Mouse (Mus musculus) adrenal gland, postnatal 14 days (tissue): Measurements from ENCODE around the gene Wdr25. TPM values are rescaled to one million over a fixed set of nuclear protein-coding genes. Genes with fewer than 3 reads are reported as not detected.
A peak's percentile ranks its signal among the peaks of the same experiment; 100 is the strongest.

Experiments used
- DNase-seq: peaks from one replicate; pipeline ENCODE4 v3.0.0; 2021; ENCODE audit warnings: mixed read lengths
- total RNA-seq: library from RNA; stranded (reverse); gene quantifications from 2 replicates; pipeline ENCODE4 v1.2.3, GENCODE M21; 2021

Wdr25 gene
- total RNA-seq, 1 experiment from 2014 or later: 4.9 TPM

DNA sequence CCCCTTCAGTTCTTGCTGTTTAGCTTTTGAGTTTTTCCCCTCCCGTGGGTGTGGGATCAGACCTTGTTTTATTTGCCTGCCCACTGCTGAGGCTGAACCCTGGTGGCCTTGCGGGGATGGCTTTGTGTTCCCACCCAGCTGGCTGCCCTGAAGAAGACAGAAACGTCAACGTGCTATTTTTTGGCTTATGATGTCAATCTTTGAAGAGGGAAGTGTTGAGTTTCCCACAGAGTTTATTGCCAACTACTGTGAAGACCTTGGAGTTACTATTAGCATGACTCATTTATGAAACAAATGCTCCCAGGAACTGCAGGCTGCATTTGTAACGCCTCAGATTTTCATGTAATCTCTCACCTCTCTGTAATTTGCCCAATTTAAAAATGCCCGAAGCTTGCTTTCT, 43.4 kb downstream of the Wdr25 start:
- no peak for DNase-seq

GRCm38 (mm10) chr12:108937506-108937905, 44.1 kb downstream of the Wdr25 start:
- DNase-seq: no peak

DNA sequence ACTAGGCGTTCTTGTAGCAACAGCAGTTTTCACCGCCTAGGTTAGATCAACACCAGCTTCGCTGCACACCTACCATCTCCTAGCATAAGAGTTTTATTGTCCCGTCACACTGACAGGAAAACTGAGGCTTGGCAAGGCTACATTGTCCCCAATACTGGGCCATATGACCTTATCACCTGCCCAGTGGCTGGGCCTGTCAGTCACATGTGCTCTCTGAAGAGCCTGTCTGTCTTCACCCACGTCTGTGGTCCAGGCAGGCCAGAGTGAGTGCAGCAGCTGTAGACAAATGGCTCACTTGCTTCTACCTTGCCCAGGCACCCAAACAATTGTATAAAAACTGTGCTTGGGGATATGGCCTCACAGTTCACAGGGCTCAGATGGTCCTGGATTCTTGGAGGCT, 45.4 kb downstream of the Wdr25 start:
- DNase-seq: no peak

DNA sequence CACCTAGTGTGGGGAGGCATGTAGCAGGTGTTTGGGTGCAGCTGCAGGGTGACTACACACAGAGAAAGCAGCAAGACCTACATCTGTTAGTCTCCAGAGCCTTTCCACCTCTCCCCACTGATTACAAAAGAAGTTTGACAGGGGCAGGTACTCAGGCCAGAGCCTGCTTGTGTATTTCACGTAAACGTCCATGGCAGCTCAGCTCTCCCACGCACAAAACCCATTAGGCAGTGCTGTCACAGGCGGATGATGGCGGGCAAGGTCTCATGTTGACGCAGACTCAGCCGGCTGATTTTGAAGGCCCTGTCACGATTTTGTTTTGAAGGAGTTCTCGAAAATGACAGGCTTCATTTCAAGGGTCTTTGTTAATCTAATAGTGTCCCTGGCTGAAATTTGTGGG, 45.9 kb downstream of the Wdr25 start:
- DNase-seq: no peak

DNA sequence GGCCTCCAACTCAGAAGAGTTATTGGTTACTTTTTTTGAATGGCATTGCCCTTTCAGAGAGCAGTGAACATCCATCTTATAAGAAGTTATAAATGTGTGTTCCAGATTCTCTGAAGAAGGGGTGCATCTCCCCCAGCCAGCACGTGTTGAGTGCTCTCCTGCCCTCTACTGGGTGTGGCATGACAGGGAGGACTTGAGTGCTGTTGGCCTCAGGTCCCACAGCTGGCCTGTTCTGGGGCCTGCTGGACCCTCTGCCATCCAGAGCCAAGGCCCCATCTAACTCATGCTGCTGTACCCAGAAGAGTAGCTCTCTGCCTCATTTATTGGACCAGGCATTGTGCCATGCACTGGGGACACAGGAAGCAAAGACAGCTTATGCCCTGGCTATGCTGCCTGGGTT, 46.8 kb downstream of the Wdr25 start:
- DNase-seq: no peak

GRCm38 (mm10) chr12:108941282-108941681, 47.9 kb downstream of the Wdr25 start:
- DNase-seq: no peak

GRCm38 (mm10) chr12:108942203-108942923, 48.9 kb downstream of the Wdr25 start:
- DNase-seq: peak; percentile 42

- DNase-seq: no peak
These were observed 59.6 kb downstream of the Wdr25 start for GRCm38 (mm10) chr12:108953011-108953550.

DNA sequence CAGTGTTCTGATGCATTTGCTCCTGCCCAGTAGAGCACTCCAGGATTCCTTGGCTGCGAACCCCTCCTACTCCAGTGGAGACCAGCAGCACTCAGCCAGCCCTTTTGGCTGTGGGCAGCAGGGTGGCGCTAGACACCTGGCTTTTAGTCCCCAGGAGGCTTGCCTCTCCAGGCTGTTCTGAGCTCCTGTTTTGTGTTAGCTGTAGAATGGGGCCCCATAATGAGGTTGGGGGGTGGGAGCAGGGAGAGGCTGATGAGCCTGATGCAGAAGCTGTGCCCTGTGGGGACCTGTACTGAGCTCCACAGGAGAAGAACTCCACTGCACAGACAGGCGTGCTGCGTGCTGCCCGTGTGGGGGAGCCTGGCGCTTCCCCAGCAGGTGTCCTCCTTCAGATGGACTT, 60.4 kb downstream of the Wdr25 start:
- DNase-seq: peak; percentile 62

DNA sequence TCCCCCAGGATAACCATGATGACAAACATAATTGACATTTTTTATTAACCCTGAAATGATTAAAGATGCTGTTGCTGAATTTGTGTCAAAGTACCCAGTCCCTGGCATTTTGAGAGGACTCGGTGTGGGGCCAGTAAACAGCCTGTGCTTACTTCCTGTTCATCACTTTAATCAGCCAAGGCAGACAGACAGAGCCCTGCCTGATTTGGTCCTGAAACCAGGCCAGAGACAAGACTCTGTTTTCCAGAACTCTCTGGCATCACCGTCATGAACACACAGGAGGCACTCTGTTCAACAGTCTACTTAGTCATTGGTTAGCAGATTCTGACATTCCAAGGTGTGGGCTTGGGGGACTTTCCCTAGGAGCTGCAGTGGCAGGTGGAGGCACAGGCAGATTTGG, 61.0 kb downstream of the Wdr25 start:
- DNase-seq: no peak

DNA sequence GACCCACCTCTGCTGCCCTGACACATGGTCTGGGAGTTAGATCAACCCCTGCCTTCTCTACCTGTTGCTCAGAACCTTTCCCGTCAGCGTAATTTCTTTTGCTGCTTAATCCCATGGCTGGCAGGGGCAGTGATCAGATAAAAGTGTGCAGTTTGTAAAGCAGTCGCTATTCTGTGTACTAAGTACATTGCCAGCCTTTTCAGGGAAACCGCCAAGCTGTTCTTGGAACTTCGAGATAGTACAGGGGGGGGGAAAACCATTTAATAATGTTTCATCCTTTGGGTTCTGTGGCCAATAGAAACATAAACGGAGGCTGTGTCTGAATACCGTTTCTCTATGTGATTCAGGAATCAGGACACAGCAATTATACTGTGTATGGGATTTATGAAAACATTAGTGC, 65.1 kb downstream of the Wdr25 start:
- no peak for DNase-seq

GRCm38 (mm10) chr12:108958991-108959638, 65.7 kb downstream of the Wdr25 start:
- no peak for DNase-seq

- no peak for DNase-seq
These were observed 66.3 kb downstream of the Wdr25 start for GRCm38 (mm10) chr12:108959639-108960219.

DNA sequence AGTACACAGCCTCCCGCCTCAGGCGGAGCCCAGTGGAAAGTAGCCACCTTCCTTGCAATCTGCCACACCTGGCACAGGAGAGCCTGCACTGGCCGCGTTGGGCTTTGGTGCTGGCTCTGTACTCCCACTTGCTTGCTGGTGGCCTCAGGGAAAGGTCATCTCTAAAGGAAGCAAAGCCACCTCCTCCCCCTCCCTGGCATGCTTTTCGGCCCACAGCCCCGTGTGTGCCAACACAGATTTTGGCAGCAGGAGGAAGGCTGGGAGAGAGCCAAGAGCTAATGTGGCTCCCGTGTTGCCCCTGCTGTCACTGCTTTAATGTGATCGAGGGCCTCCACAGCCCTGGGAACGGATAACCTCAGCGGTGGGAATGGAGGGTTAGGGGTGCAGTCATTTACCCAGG, 66.8 kb downstream of the Wdr25 start:
- peak; percentile 91 for DNase-seq

- no peak for DNase-seq
These were observed 74.2 kb downstream of the Wdr25 start for GRCm38 (mm10) chr12:108967631-108968030.

GRCm38 (mm10) chr12:108968031-108968430, 74.6 kb downstream of the Wdr25 start:
- DNase-seq: no peak

DNA sequence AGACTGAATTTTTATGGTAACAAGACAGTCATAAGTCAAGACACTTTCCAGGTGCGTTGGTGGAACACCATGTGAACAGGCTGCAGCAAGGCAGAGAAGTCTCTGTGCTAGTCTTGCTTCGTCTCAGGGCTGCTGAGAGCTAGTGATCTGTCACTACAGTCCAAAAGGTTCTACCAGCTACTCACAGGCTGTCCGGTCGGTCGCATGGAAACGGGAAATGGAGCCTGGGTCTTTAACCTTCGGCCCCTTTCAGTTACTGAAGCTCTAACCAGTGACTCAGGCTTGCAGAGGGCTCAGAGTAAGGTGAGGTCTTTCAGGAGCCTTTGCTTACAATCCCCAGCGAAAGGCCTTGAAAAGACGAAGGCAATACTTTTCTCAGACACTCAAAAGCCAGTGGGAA, 78.0 kb downstream of the Wdr25 start:
- DNase-seq: no peak

DNA sequence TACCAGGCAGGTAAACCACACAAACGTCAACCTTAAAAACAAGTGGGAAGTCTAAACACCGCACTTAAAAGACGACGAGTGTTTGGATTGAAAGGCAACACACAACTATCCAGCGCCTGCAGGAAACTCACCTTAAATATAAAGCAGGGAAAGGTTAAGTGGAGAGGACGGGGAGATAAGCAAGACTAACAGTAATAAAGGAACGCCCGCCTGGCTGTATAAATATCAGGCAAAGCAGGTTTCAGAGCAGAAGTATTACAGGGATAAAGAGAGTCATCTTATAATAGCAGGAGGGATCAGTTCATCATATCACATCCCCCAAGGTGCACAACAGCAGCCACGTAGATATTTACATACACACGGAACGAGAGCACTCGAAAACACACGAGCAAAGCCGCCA, 78.8 kb downstream of the Wdr25 start:
- no peak for DNase-seq

- DNase-seq: no peak
These were observed 86.5 kb downstream of the Wdr25 start for GRCm38 (mm10) chr12:108979977-108980376.

DNA sequence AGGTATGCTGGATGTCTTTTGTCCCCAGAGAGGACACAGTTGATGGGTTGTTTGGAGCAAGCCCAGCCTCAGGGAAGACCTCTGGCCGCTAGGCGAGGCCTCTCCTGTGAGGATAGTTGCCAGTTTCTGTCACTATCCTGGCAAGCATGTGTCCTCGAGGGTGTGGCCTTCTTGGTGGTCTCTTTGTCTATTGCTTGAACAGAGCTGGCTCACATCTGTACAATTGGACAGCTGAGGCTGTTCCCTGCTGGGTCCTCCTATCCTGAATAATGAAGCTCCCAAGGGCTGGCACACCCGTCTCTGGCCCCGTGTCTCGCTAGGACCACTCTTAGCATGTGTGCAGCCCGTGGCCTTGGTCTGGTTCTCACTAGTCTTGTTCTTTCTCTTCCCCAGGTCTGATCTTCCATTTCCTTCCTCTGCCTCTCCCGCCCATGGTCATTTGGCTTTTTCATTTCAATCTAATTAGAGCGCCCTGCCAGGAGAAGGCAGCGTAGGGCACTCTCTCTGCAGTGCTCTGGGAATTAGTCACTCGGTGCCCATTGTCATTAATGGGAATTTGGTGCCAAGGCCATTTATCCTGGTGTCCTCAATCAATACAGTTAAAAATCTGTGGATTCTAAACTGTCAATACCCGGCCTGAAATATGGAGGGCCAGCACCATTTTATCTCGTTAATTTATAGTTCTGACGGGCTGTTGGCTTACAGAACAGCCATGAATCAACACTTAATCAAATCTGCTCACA, 88.7 kb downstream of the Wdr25 start:
- no peak for DNase-seq

DNA sequence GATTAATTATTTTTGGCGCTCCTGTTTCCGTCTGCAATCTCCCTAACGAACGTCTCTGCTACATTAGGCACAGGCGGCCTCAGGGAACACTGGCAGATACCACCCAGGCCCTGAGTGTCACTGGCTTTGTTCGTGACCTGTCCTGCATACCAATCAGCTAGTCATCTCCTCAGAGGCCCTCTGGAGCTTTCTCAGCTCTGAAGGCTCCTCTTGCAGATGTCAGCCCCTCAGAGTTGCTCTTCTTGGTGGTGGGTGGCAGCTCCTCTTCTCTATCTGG, 89.2 kb downstream of the Wdr25 start:
- no peak for DNase-seq

- DNase-seq: no peak
These were observed 90.1 kb downstream of the Wdr25 start for GRCm38 (mm10) chr12:108983496-108983895.

GRCm38 (mm10) chr12:108984471-108984870, 91.0 kb downstream of the Wdr25 start:
- DNase-seq: peak; percentile 48
